Mouse (Mus musculus): ENCODE measurements at regions not wholly inside any gene's neighbourhood (a gene's known extent, or its start where the extent isn't known, plus 50 kb on each side); places are given as distances from the start of the nearest gene placed in this dataset.

- Histone ChIP-seq H3K4me1 (ENCODE audit: insufficient read depth, low read depth, low read length) (peaks cover 3% of the 10 kb centered on the region; the same call in 1 of the 2 replicates), H3K36me3 (replicated peaks) (no peaks in the 10 kb centered on the region), H3K9me3 (replicated peaks) (0 out of 2 replicates have a peak, but pooled peaks cover 3% of the 10 kb centered on the region), H3K27me3 (ENCODE audit: insufficient read depth, low read length) (peaks cover 42% of the 10 kb centered on the region), H3K4me3 (ENCODE audit: low read depth, low read length) (no peak overlapping the region)
- TF ChIP-seq POLR2AphosphoS5 (IDR thresholded peaks at IDR 0.05; ENCODE audit: insufficient replicate concordance, low read depth, low read length) (no peak), GATA1 (IDR thresholded peaks at IDR 0.05; ENCODE audit: borderline replicate concordance, low read length) (no peak), TAL1 (conservative IDR thresholded peaks at IDR 0.05; ENCODE audit: low read depth, low read length) (no peak), GATA2 (IDR thresholded peaks at IDR 0.05; ENCODE audit: borderline replicate concordance, low read depth, low read length) (no peak), CTCF (IDR thresholded peaks at IDR 0.05; ENCODE audit: low read depth, low read length) (no peak)
- no peak for DNase-seq (ENCODE audit: low spot score)
- no peak for ATAC-seq (ENCODE audit: extremely low read depth, insufficient number of reproducible peaks, low FRiP score, poor library complexity, severe bottlenecking)
Observed at GRCm38 (mm10) chr5:118434718-118435555, 125.5 kb upstream of the Med13l start.

GRCm38 (mm10) chr5:118435556-118435950 lies 124.9 kb upstream of the Med13l start:
- DNase-seq (ENCODE audit: low spot score) = no peak
- no peaks in the 10 kb centered on the region for H3K36me3 ChIP-seq (replicated peaks)
- TF ChIP-seq TAL1 (conservative IDR thresholded peaks at IDR 0.05; ENCODE audit: low read depth, low read length) (no peak), GATA1 (IDR thresholded peaks at IDR 0.05; ENCODE audit: borderline replicate concordance, low read length) (no peak), CTCF (IDR thresholded peaks at IDR 0.05; ENCODE audit: low read depth, low read length) (no peak), POLR2AphosphoS5 (IDR thresholded peaks at IDR 0.05; ENCODE audit: insufficient replicate concordance, low read depth, low read length) (no peak), GATA2 (IDR thresholded peaks at IDR 0.05; ENCODE audit: borderline replicate concordance, low read depth, low read length) (no peak)
- H3K4me1 ChIP-seq (ENCODE audit: insufficient read depth, low read depth, low read length) = peaks cover 3% of the 10 kb centered on the region; the same call in 1 of the 2 replicates
- H3K27me3 ChIP-seq (ENCODE audit: insufficient read depth, low read length) = peaks cover 42% of the 10 kb centered on the region
- no peak overlapping the region for H3K4me3 ChIP-seq (ENCODE audit: low read depth, low read length)
- ATAC-seq (ENCODE audit: extremely low read depth, insufficient number of reproducible peaks, low FRiP score, poor library complexity, severe bottlenecking) = no peak
- 0 out of 2 replicates have a peak, but pooled peaks cover 3% of the 10 kb centered on the region for H3K9me3 ChIP-seq (replicated peaks)

GRCm38 (mm10) chr5:118436035-118436434 lies 124.4 kb upstream of the Med13l start:
- peaks cover 46% of the 10 kb centered on the region for H3K27me3 ChIP-seq (ENCODE audit: insufficient read depth, low read length)
- ATAC-seq (ENCODE audit: extremely low read depth, insufficient number of reproducible peaks, low FRiP score, poor library complexity, severe bottlenecking) = no peak
- H3K4me1 ChIP-seq (ENCODE audit: insufficient read depth, low read depth, low read length) = peaks cover 3% of the 10 kb centered on the region; the same call in 1 of the 2 replicates
- TF ChIP-seq TAL1 (conservative IDR thresholded peaks at IDR 0.05; ENCODE audit: low read depth, low read length) (no peak), POLR2AphosphoS5 (IDR thresholded peaks at IDR 0.05; ENCODE audit: insufficient replicate concordance, low read depth, low read length) (no peak)
- no peaks in the 10 kb centered on the region for H3K36me3 ChIP-seq (replicated peaks)
- no peak for DNase-seq (ENCODE audit: low spot score)
- H3K4me3 ChIP-seq (ENCODE audit: low read depth, low read length) = no peak overlapping the region
- 0 out of 2 replicates have a peak, but pooled peaks cover 3% of the 10 kb centered on the region for H3K9me3 ChIP-seq (replicated peaks)

GRCm38 (mm10) chr5:118436474-118437306 lies 123.8 kb upstream of the Med13l start:
- Histone ChIP-seq H3K4me1 (ENCODE audit: insufficient read depth, low read depth, low read length) (peaks cover 3% of the 10 kb centered on the region; the same call in 1 of the 2 replicates), H3K27me3 (ENCODE audit: insufficient read depth, low read length) (peaks cover 43% of the 10 kb centered on the region), H3K36me3 (replicated peaks) (no peaks in the 10 kb centered on the region), H3K9me3 (replicated peaks) (no peaks in the 10 kb centered on the region), H3K4me3 (ENCODE audit: low read depth, low read length) (no peak overlapping the region)
- ATAC-seq (ENCODE audit: extremely low read depth, insufficient number of reproducible peaks, low FRiP score, poor library complexity, severe bottlenecking) (no peak), DNase-seq (ENCODE audit: low spot score) (no peak)
- TF ChIP-seq GATA1 (IDR thresholded peaks at IDR 0.05; ENCODE audit: borderline replicate concordance, low read length) (no peak), POLR2AphosphoS5 (IDR thresholded peaks at IDR 0.05; ENCODE audit: insufficient replicate concordance, low read depth, low read length) (no peak), CTCF (IDR thresholded peaks at IDR 0.05; ENCODE audit: low read depth, low read length) (no peak), TAL1 (conservative IDR thresholded peaks at IDR 0.05; ENCODE audit: low read depth, low read length) (no peak), GATA2 (IDR thresholded peaks at IDR 0.05; ENCODE audit: borderline replicate concordance, low read depth, low read length) (no peak)

GRCm38 (mm10) chr5:118437307-118437610 lies 123.2 kb upstream of the Med13l start:
- no peaks in the 10 kb centered on the region for H3K36me3 ChIP-seq (replicated peaks)
- peaks cover 46% of the 10 kb centered on the region for H3K27me3 ChIP-seq (ENCODE audit: insufficient read depth, low read length)
- DNase-seq (ENCODE audit: low spot score) (no peak), ATAC-seq (ENCODE audit: extremely low read depth, insufficient number of reproducible peaks, low FRiP score, poor library complexity, severe bottlenecking) (no peak)
- peaks cover 3% of the 10 kb centered on the region; the same call in 1 of the 2 replicates for H3K4me1 ChIP-seq (ENCODE audit: insufficient read depth, low read depth, low read length)
- TF ChIP-seq CTCF (IDR thresholded peaks at IDR 0.05; ENCODE audit: low read depth, low read length) (no peak), GATA2 (IDR thresholded peaks at IDR 0.05; ENCODE audit: borderline replicate concordance, low read depth, low read length) (no peak), TAL1 (conservative IDR thresholded peaks at IDR 0.05; ENCODE audit: low read depth, low read length) (no peak), POLR2AphosphoS5 (IDR thresholded peaks at IDR 0.05; ENCODE audit: insufficient replicate concordance, low read depth, low read length) (no peak), GATA1 (IDR thresholded peaks at IDR 0.05; ENCODE audit: borderline replicate concordance, low read length) (no peak)
- no peak overlapping the region for H3K4me3 ChIP-seq (ENCODE audit: low read depth, low read length)
- H3K9me3 ChIP-seq (replicated peaks) = no peaks in the 10 kb centered on the region

- no peak for ATAC-seq (ENCODE audit: extremely low read depth, insufficient number of reproducible peaks, low FRiP score, poor library complexity, severe bottlenecking)
- no peaks in the 10 kb centered on the region for H3K9me3 ChIP-seq (replicated peaks)
- no peak for DNase-seq (ENCODE audit: low spot score)
- no peaks in the 10 kb centered on the region for H3K36me3 ChIP-seq (replicated peaks)
- H3K27me3 ChIP-seq (ENCODE audit: insufficient read depth, low read length) = peaks cover 45% of the 10 kb centered on the region
- peaks cover 3% of the 10 kb centered on the region; the same call in 1 of the 2 replicates for H3K4me1 ChIP-seq (ENCODE audit: insufficient read depth, low read depth, low read length)
- no peak overlapping the region for H3K4me3 ChIP-seq (ENCODE audit: low read depth, low read length)
- TF ChIP-seq CTCF (IDR thresholded peaks at IDR 0.05; ENCODE audit: low read depth, low read length) (no peak), GATA1 (IDR thresholded peaks at IDR 0.05; ENCODE audit: borderline replicate concordance, low read length) (no peak), TAL1 (conservative IDR thresholded peaks at IDR 0.05; ENCODE audit: low read depth, low read length) (no peak), POLR2AphosphoS5 (IDR thresholded peaks at IDR 0.05; ENCODE audit: insufficient replicate concordance, low read depth, low read length) (no peak), GATA2 (IDR thresholded peaks at IDR 0.05; ENCODE audit: borderline replicate concordance, low read depth, low read length) (no peak)
Observed at GRCm38 (mm10) chr5:118438016-118438415, 122.5 kb upstream of the Med13l start.

All from G1E (cell line).